Mouse (Mus musculus) brain, embryonic 14.5 days (tissue): Measurements from ENCODE around the gene AU040320.

ENCODE experiments used
- CTCF ChIP-seq: fragments of 200-500 bp; IDR thresholded peaks from 2 replicates; pipeline ENCODE4 v1.5.1; 2012; ENCODE audit warnings: inconsistent platforms, mild to moderate bottlenecking, moderate library complexity, borderline replicate concordance; ENCODE audit not compliant: insufficient read depth, insufficient read length; ENCODE audit errors: extremely low read depth
- POLR2A ChIP-seq: fragments of 200-500 bp; IDR thresholded peaks from 2 replicates; pipeline ENCODE4 v1.6.1; 2012; ENCODE audit warnings: mild to moderate bottlenecking, inconsistent platforms, borderline replicate concordance; ENCODE audit not compliant: poor library complexity, insufficient read depth, insufficient read length, severe bottlenecking; ENCODE audit errors: extremely low read depth

DNA sequence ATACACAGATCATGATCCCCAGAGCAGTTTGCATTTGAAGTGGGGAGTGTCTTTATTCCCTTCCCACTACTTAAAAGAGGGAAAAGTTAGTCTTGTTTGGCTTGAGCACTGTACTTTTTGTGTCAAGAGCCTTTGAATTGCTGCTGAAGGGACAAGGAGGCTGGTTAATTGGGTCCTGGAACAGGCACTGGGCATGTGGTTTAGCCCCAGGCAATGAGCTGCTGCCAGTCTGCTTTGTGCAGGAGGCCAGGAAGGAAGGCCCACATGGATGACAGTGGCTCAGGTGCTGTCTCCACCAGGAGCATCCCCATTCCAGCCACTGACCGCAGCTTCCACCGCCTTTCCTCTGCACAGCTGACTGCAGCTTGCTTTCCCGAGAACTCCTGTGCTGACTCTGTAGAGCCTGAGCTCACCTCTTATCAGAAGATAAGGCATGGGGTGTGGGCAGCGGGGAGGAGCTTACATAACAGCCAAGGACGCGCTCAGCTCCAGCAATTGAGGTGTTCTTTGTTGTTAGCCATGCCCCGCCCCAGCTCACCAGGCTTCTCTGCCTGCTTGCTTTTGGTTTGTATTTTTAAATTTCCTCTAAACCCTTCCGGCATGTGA lies 50.0 kb downstream of the AU040320 start:
- TF ChIP-seq POLR2A, result no peak
- no peak for TF ChIP-seq CTCF
